In genomic region chr7:139547325-139547724, GRCm38 (mm10) we compare ENCODE assay signal across 32 mouse cellular contexts. TPM values are rescaled to one million over a fixed set of nuclear protein-coding genes. Genes with fewer than 3 reads are reported as not detected.
DNase-seq lines count a peak whose midpoint lies in the region; ATAC-seq and TF ChIP-seq lines count a peak whose summit lies in the region.
"Had no signal": no experiment of that assay in that cellular context is flagged by ENCODE, and none has a peak within 500 bp of the region (broad histone marks: within the 10 kb centered on the region; RNA-seq: fewer than 3 reads in every experiment).

No protein-coding gene starts in this region.

- no peak for TF ChIP-seq EP300 in liver, postnatal 0 days (IDR thresholded peaks at IDR 0.05; ENCODE audit: low read depth)

- no peaks in the 10 kb centered on the region for H3K4me1 ChIP-seq in liver, postnatal 0 days (ENCODE audit: insufficient read depth)

- no peaks in the 10 kb centered on the region for H3K9me3 ChIP-seq in liver, postnatal 0 days (ENCODE audit: low read length)
- H3K9me3 ChIP-seq: heart, embryonic 13.5 days; midbrain, embryonic 10.5 days had no signal

- no peak for TF ChIP-seq CTCF in layer of hippocampus, adult 2 months (conservative IDR thresholded peaks at IDR 0.05)
- TF ChIP-seq CTCF in liver, postnatal 0 days (IDR thresholded peaks at IDR 0.05; ENCODE audit: low read depth), result no peak

- peak; percentile 95 for ATAC-seq in liver, postnatal 0 days
- ATAC-seq: forebrain, embryonic 16.5 days; midbrain, embryonic 16.5 days had no signal

- no peak overlapping the region for H3K4me2 ChIP-seq in liver, postnatal 0 days (ENCODE audit: low read depth, low read length)
- H3K4me2 ChIP-seq: heart, embryonic 13.5 days; hindbrain, embryonic 14.5 days had no signal

- H3K4me3 ChIP-seq in layer of hippocampus, adult 2 months, result no peak overlapping the region
- H3K4me3 ChIP-seq in liver, postnatal 0 days (ENCODE audit: low read depth, low read length), result no peak overlapping the region
- H3K4me3 ChIP-seq: erythroblast, embryonic 14.5 days; heart, embryonic 13.5 days; midbrain, embryonic 10.5 days had no signal

- DNase-seq in layer of hippocampus, adult 2 months (ENCODE audit: low spot score in 2 of 2), result no peak
- DNase-seq in layer of hippocampus, adult 9-10 months (ENCODE audit: low spot score), result no peak
- peak; percentile 69 for DNase-seq in kidney, postnatal 10 days
- DNase-seq in kidney, postnatal 36 days, result peak; percentile 80 to 86
- peak; percentile 70 for DNase-seq in liver, postnatal 0 days
- DNase-seq in gastrocnemius, postnatal 4 days (ENCODE audit: low spot score in 2 of 2), result no peak
- no peak for DNase-seq in cerebellum, postnatal 14 days
- DNase-seq: adrenal gland, adult 2 months; adrenal gland, postnatal 36 days; B cell, adult 2 months; cerebellum, adult 18-20 months; cerebellum, postnatal 10 days; heart, postnatal 10 days; layer of hippocampus, adult 9-11 months; lung, adult 18-20 months; lung, postnatal 10 days; spleen, adult 18-20 months; thymus, adult 2 months; thymus, postnatal 36 days had no signal

- H3K9ac ChIP-seq in liver, postnatal 0 days (replicated peaks), result no peak overlapping the region
- H3K9ac ChIP-seq: heart, embryonic 13.5 days; hindbrain, embryonic 14.5 days had no signal

- H3K36me3 ChIP-seq in liver, postnatal 0 days (replicated peaks; ENCODE audit: insufficient read depth, low read length), result no peaks in the 10 kb centered on the region

- no peaks in the 10 kb centered on the region for H3K27me3 ChIP-seq in liver, postnatal 0 days (ENCODE audit: insufficient read depth, low read length)
- H3K27me3 ChIP-seq: heart, embryonic 13.5 days had no signal

- H3K27ac ChIP-seq in layer of hippocampus, adult 2 months, result peak overlapping the region; percentile 87; the same call in 1 of the 2 replicates
- H3K27ac ChIP-seq in liver, postnatal 0 days (ENCODE audit: low read depth), result peak overlapping the region; percentile 35; the same call in 1 of the 2 replicates
- H3K27ac ChIP-seq: heart, embryonic 13.5 days; hindbrain, embryonic 14.5 days; macrophage; midbrain, embryonic 10.5 days had no signal

- 58% methylated on average over 2 of the region's 2 CpGs for WGBS in liver, postnatal 0 days (ENCODE audit: insufficient replicate concordance)

RNA-seq across cellular contexts. Expression of gene Nkx6-2, which starts 35.3 kb away (rescaled TPM):
- total RNA-seq in layer of hippocampus, adult 2 months (2021), result 1 to 10 TPM; 8.0 to 8.2 TPM
- not detected in 2 replicates for polyA plus RNA-seq in liver, postnatal 0 days (2015; fragmentation: Nextera tagmentation; extraction: Ambion mirVana)
- total RNA-seq in gastrocnemius, postnatal 4 days (2021), result under 1 TPM in 1 of 2 experiments, not detected in 1; 0.22 TPM
- total RNA-seq: adrenal gland, adult 2 months; adrenal gland, postnatal 36 days; gastrocnemius, adult 8-10 months; hematopoietic stem cell, adult 5-6 weeks; neutrophil, adult 5-6 weeks had no signal
- polyA plus RNA-seq: embryonic facial prominence, embryonic 14.5 days; erythroblast, embryonic 14.5 days; gonadal fat pad, adult 2 months; limb, embryonic 11.5 days; macrophage had no signal

Comparison
In these comparisons a context has a peak if more than half of its experiments do, and no peak if none do; other contexts are left out.
1. DNase-seq: peak in kidney, postnatal 10 days (single experiment), kidney, postnatal 36 days (2 of 2) and liver, postnatal 0 days (single experiment); none in layer of hippocampus, adult 2 months (0 of 2), layer of hippocampus, adult 9-10 months (single experiment), gastrocnemius, postnatal 4 days (0 of 2) and cerebellum, postnatal 14 days (0 of 2).
2. RNA of gene Nkx6-2, which starts 35.3 kb away (total RNA-seq): 8.0 to 8.2 TPM in layer of hippocampus, adult 2 months; 0.22 TPM in gastrocnemius, postnatal 4 days; every median in the first group is over 4 times any median in the second.